Mouse (Mus musculus): ENCODE measurements at regions not wholly inside any gene's neighbourhood (a gene's known extent, or its start where the extent isn't known, plus 50 kb on each side); places are given as distances from the start of the nearest gene placed in this dataset.
A peak's percentile ranks its signal among the peaks of the same experiment; 100 is the strongest.
"Not testable (repeated sequence)": the region's sequence is repeated elsewhere in the genome, so short reads cannot be mapped to it uniquely, and the experiment has no call there.

- no peak for DNase-seq
Observed at GRCm38 (mm10) chr10:118052477-118052876, 89.1 kb upstream of the Mdm1 start.

- no peak for DNase-seq
Observed at GRCm38 (mm10) chr10:118053037-118053436, 88.6 kb upstream of the Mdm1 start.

GRCm38 (mm10) chr10:118056789-118057271 lies 84.8 kb upstream of the Mdm1 start:
- peak; percentile 21 to 41 for DNase-seq

GRCm38 (mm10) chr10:118057516-118057915 lies 84.1 kb upstream of the Mdm1 start:
- DNase-seq: no peak

GRCm38 (mm10) chr10:118064816-118065216 lies 76.8 kb upstream of the Mdm1 start:
- peak; percentile 37 to 62 for DNase-seq

- DNase-seq: not testable (repeated sequence)
Observed at GRCm38 (mm10) chr10:118076341-118076740, 65.3 kb upstream of the Mdm1 start.

GRCm38 (mm10) chr10:118081636-118082166 lies 59.9 kb upstream of the Mdm1 start:
- no peak for DNase-seq

GRCm38 (mm10) chr10:118083035-118083720 lies 58.4 kb upstream of the Mdm1 start:
- peak; percentile 39 to 55 for DNase-seq

- DNase-seq: no peak
Observed at GRCm38 (mm10) chr10:118083721-118084075, 57.9 kb upstream of the Mdm1 start.

- peak in 1 of 2 experiments; percentile 40 for DNase-seq
Observed at GRCm38 (mm10) chr10:118085046-118085983, 56.3 kb upstream of the Mdm1 start.

- DNase-seq: no peak
Observed at GRCm38 (mm10) chr10:118087570-118088340, 53.9 kb upstream of the Mdm1 start.

GRCm38 (mm10) chr10:118088499-118088898 lies 53.1 kb upstream of the Mdm1 start:
- no peak for DNase-seq

- no peak for DNase-seq
Observed at GRCm38 (mm10) chr10:118089879-118090278, 51.7 kb upstream of the Mdm1 start.

GRCm38 (mm10) chr10:118091476-118091875 lies 50.1 kb upstream of the Mdm1 start:
- DNase-seq: no peak
